Mouse (Mus musculus) liver, adult 2 months (tissue): Measurements from ENCODE around the gene Pfkl.
A peak's percentile ranks its signal among the peaks of the same experiment; 100 is the strongest.

ENCODE experiments used
- CTCF ChIP-seq: fragments of 200-500 bp; IDR thresholded peaks from 2 replicates; pipeline ENCODE4 v1.5.1; 2011; ENCODE audit warnings: low read depth, low read length, control low read depth
- POLR2A ChIP-seq: fragments of 200-500 bp; IDR thresholded peaks from 2 replicates; pipeline ENCODE4 v1.6.1; 2011; ENCODE audit warnings: low read length, control low read depth; ENCODE audit not compliant: insufficient read depth; ENCODE audit errors: extremely low read depth

- TF ChIP-seq POLR2A (no peak), CTCF (peak; percentile 68)
Observed at GRCm38 (mm10) chr10:77984660-77985059, 25.2 kb downstream of the Pfkl start.
